Mouse (Mus musculus) left cerebral cortex, postnatal 36 days (tissue): ENCODE results near the gene Inpp5e. TPM values are rescaled to one million over a fixed set of nuclear protein-coding genes. Genes with fewer than 3 reads are reported as not detected.
"Not testable (repeated sequence)": the region's sequence is repeated elsewhere in the genome, so short reads cannot be mapped to it uniquely, and the experiment has no call there.

Experiments
- DNase-seq, 2 experiments: peaks; one replicate each; pipeline ENCODE4 v3.0.0; 2021 to 2022; ENCODE audit warnings: low spot score in 2 of 2, mixed read lengths in 1 of 2
- intact Hi-C: fragments of 180-260 bp; cut with DNase I; formaldehyde crosslinking; loops from one replicate; pipeline ENCODE4 v1.15.1; 2025
- total RNA-seq, 2 experiments: library from RNA; stranded (reverse); gene quantifications; 2 replicates each; pipeline ENCODE4 v1.2.3; 2021

Gene Inpp5e
- total RNA-seq, 2 experiments from 2014 or later, result 22.5 to 26.6 TPM

DNA sequence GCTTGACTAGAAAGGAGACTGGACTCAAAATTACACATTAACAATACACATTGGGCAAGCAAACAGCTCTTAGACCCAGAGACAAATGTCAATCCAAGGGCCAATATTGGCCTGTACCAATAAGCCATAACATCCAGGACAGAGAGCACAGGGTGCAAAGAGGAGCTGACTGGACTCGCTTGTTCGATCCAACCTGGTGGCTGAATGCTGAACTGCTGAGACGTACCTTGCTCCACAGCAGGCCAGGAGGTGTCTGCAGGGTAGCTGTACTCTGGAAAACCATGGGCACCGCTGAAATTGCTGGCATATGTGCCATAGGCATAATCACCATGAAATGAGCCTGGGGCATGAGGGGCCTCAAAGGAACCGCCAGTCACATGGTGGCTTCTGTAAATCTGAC is 20.8 kb upstream of the Inpp5e start:
- no peak for DNase-seq
- intact Hi-C loops, result no loop called here

DNA sequence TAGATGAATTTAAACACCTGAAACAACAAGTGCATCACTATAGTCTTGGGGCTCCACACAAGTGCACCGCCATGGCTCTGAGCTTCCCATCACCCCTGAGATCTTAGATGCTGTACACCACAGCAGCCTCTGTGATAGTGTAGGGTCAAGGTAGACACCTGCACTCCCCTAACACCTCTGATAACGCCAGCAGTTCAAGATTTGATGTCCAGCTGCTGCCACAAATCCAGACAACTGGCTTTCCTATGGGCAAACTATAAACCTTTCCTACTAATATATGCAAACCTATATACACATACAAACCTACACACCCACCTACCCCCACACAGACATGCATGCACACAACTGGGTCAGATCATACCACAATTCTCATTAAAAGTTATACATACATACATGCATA is 15.5 kb upstream of the Inpp5e start:
- intact Hi-C loops, result no loop called here
- no peak for DNase-seq

- intact Hi-C loops, result no loop called here
Observed at GRCm38 (mm10) chr2:26423086-26423485, 14.1 kb upstream of the Inpp5e start.

GRCm38 (mm10) chr2:26421969-26422368 is 13.0 kb upstream of the Inpp5e start:
- no peak for DNase-seq
- intact Hi-C loops, result no loop called here

More at GRCm38 (mm10) chr2:26423086-26423485, 14.1 kb upstream of the Inpp5e start:
- no peak for DNase-seq

- DNase-seq, result no peak
- intact Hi-C loops, result no loop called here
Observed at GRCm38 (mm10) chr2:26418120-26418519, 9.1 kb upstream of the Inpp5e start.

DNA sequence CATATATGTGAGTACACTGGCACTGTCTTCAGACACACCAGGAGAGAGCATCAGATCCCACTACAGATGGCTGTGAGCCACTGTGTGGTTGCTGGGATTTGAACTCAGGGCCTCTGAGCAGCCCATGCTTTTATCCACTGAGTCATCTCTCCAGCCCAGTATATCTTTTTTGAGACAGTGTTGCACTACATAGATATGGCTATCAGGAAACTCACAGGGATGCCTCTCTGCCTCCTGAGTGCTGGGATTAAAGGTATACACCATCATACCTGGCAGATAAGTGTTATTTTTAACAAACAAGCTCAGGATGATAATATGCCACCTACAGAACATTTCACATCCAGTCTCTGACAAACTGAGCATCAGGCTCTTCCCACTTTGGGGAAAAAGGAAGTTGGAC is 8.1 kb upstream of the Inpp5e start:
- intact Hi-C loops, result no loop called here
- DNase-seq, result no peak

- peak in 1 of 2 experiments; percentile 29 for DNase-seq
- intact Hi-C loops, result no loop called here
Observed at GRCm38 (mm10) chr2:26410931-26411411, 2.0 kb upstream of the Inpp5e start.

GRCm38 (mm10) chr2:26410091-26410490 is 1.1 kb upstream of the Inpp5e start:
- intact Hi-C loops, result no loop called here
- no peak for DNase-seq

DNA sequence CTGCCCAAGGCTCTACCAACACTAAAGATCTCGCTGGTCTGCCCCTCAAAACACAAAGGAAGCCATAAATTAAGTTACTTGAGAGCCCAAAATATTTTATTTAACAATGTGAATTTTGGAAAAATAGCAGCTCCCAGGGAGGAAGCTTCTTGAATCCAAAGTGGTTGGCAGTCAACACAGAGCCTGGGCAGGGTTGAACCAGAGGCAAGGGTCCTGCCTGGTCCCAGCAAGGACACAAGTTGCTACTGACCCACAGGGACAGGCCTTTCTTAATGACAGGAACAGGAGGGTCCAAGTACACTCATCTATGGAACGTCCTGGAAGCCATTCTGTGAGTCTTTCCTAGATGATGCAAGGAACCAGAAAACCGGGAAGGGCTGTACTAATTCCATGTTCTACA is 359 bp upstream of the Inpp5e start:
- DNase-seq, result no peak
- intact Hi-C loops, result no loop called here

DNA sequence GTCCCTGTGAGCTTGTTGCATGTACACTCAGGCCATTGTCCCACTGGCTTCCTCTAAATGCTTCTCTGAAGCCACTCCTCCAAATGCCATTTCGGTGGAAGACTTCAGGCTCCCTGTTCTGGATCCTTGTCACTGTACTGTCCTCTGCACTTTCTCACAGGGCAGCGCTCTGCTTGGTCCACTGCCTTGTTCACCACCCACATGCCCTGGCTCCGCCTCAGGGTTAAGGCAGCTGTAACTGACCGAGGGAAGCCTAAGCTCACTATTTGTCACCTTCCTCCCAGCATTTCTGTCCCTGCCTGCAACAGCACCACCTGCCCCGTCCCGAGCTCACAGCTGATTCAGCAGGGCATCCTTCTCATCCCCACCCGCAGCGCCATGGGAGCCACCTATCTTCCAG is 5.7 kb downstream of the Inpp5e start:
- intact Hi-C loops, result no loop called here
- no peak for DNase-seq

DNA sequence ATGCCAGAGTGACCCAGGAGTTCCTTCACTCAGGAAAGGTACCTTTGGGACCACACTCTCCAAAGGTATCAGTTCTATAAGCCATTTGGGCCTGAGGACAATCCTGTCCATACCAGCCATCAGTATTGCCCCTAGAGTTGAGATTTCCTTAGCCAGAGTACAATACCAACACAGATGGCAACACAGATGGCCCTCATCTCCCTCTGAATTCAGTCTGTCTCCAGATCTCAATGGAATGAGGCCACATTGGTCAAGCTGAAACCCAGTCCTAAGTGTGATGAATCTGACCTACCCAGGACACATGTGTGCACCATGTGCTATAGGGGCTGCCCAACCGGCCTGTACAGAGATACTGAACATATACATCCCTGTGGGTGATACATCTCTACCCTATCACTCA is 6.7 kb downstream of the Inpp5e start:
- DNase-seq, result no peak
- intact Hi-C loops, result no loop called here

DNA sequence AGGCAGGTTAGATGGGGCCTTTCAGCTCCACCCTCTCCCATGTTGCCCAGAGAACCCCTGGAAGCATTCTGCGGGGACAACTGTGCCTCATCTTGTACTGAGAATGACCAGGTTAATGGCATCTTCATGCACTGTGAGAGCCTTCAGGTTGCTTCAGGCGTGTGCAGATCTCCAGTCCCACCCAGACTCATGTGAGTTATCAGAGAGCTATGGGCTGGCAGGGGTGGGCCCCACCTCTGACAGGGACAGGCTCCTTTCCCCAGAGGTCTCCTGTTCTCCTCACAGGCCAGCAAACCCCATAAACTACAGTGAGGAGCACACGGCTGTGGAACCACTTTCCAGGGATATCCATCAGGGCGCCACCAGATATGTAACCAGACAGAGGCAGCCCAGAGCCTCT is 8.0 kb downstream of the Inpp5e start:
- DNase-seq, result no peak
- intact Hi-C loops, result no loop called here

- DNase-seq, result no peak
- intact Hi-C loops, result no loop called here
Observed at GRCm38 (mm10) chr2:26400296-26400695, 8.7 kb downstream of the Inpp5e start.

DNA sequence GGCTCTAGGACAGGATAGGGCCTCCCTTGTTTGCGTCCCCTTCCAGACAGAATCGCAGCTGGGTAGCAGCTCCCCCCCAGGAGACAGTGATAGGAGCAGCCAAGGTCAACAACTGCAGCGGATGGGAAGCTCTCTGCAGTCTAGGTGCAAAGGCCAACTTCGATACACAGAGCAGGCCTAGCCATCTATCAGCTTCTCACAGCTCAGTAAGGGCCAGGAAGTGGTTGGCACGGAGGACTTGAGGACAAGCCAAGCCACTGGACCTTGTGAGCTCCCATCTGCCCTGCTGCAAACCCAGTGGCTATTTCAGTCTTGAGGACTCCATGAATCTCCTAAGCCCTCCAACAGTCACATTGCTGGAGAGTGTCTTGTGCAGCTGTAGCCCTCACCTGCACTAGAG is 9.4 kb downstream of the Inpp5e start:
- intact Hi-C loops, result no loop called here
- DNase-seq, result no peak

DNA sequence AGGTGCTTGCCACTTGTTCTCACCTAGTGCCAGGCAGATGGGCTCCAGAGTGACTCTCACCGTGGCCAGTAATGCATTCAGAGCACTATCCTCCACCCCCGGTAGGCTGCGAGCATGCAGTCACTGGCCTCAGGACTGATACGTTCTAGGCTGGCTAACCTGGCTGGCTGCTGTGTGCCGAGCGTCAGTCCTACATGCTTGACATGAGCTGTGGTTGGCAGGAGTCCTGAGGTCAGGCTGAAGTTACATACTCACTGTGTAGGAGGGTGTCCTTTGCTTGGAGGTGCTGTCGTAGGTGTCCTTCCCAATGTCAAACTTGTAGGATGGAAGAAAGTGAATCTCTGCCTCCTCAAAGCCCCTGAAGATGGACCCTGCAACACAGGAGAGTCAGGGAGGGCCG is 10.0 kb downstream of the Inpp5e start:
- intact Hi-C loops, result no loop called here
- no peak for DNase-seq

GRCm38 (mm10) chr2:26391617-26392016 is 17.4 kb downstream of the Inpp5e start:
- DNase-seq, result no peak
- intact Hi-C loops, result no loop called here

- no peak for DNase-seq
- intact Hi-C loops, result no loop called here
Observed at GRCm38 (mm10) chr2:26390954-26391353, 18.0 kb downstream of the Inpp5e start.

- DNase-seq, result peak; percentile 84 to 90
- intact Hi-C loops, result loop anchor here (5.0 kb wide), 1 partner anchor 37 kb away; the partner anchor contains the start of gene Dnlz
Observed at GRCm38 (mm10) chr2:26389154-26389690, 19.8 kb downstream of the Inpp5e start, which contains the start of the genes Entr1 and Pmpca. Gene Entr1, minus strand, starts transcription at chr2:26389316. Gene Pmpca, plus strand, starts transcription at chr2:26389339.

GRCm38 (mm10) chr2:26388682-26389153 is 20.3 kb downstream of the Inpp5e start:
- DNase-seq, result no peak
- intact Hi-C loops, result loop anchor here (5.0 kb wide), 1 partner anchor 36 kb away; the partner anchor contains the start of gene Dnlz

GRCm38 (mm10) chr2:26387713-26388112 is 21.3 kb downstream of the Inpp5e start:
- intact Hi-C loops, result loop anchor here (5.0 kb wide), 1 partner anchor 35 kb away; the partner anchor contains the start of gene Dnlz

GRCm38 (mm10) chr2:26380871-26381270 is 28.1 kb downstream of the Inpp5e start:
- intact Hi-C loops, DNase-seq: not testable (repeated sequence)

More at GRCm38 (mm10) chr2:26387713-26388112, 21.3 kb downstream of the Inpp5e start:
- no peak for DNase-seq
